Mouse (Mus musculus) CH12.LX (cell line): Measurements from ENCODE around the gene Tmem231. TPM values are rescaled to one million over a fixed set of nuclear protein-coding genes. Genes with fewer than 3 reads are reported as not detected.

Source experiments
- DNase-seq: peaks from one replicate; pipeline ENCODE4 v3.0.0-alpha.2; 2013; ENCODE audit errors: extremely low read depth
- H3K27ac ChIP-seq: 2 replicates; pipeline ENCODE4 v1.5.1; 2012; ENCODE audit warnings: low read depth, mild to moderate bottlenecking, control low read depth, moderate library complexity; ENCODE audit not compliant: insufficient read depth
- H3K27me3 ChIP-seq: replicated peaks from 2 replicates; pipeline ENCODE3; 2012; ENCODE audit warnings: inconsistent platforms
- H3K36me3 ChIP-seq, 2 experiments: replicated peaks in 1 of 2; 2 replicates each; pipeline versions ENCODE3 to v1.6.1; 2012; ENCODE audit warnings: inconsistent platforms in 1 of 2, low read length in 1 of 2, mild to moderate bottlenecking in 1 of 2, mixed read lengths in 1 of 2, moderate library complexity in 1 of 2; ENCODE audit not compliant: control insufficient read depth in 1 of 2, insufficient read depth in 1 of 2
- H3K4me1 ChIP-seq, 2 experiments: 2 replicates each; pipeline ENCODE4 v1.6.1; 2012; ENCODE audit warnings: inconsistent platforms in 1 of 2, moderate library complexity in 1 of 2; ENCODE audit not compliant: insufficient read depth in 2 of 2, control insufficient read depth in 1 of 2
- H3K4me2 ChIP-seq: 2 replicates; pipeline ENCODE4 v1.6.1; 2012; ENCODE audit warnings: low read depth, mild to moderate bottlenecking, control low read depth; ENCODE audit not compliant: poor library complexity, insufficient read depth, severe bottlenecking
- H3K4me3 ChIP-seq, 3 experiments: fragments of 150-350 bp in 1 of 3; sonication (generic) in 1 of 3; replicated peaks in 1 of 3; 2 replicates each; pipeline versions ENCODE3 to v1.5.1; 2011 to 2012; ENCODE audit warnings: low read depth in 2 of 3, low read length in 2 of 3, mild to moderate bottlenecking in 2 of 3, moderate library complexity in 2 of 3, control low read depth in 1 of 3, improper control_type of control experiment in 1 of 3, inconsistent platforms in 1 of 3, mixed read lengths in 1 of 3; ENCODE audit not compliant: poor library complexity in 1 of 3
- H3K79me2 ChIP-seq: replicated peaks from 2 replicates; pipeline ENCODE4 v1.6.1; 2012; ENCODE audit warnings: mild to moderate bottlenecking, moderate library complexity; ENCODE audit not compliant: control insufficient read depth, poor library complexity, insufficient read depth, severe bottlenecking; ENCODE audit errors: extremely low read depth
- H3K9ac ChIP-seq: 2 replicates; pipeline ENCODE4 v1.6.1; 2012; ENCODE audit warnings: low read depth, mild to moderate bottlenecking, control low read depth, moderate library complexity; ENCODE audit not compliant: insufficient read depth
- H3K9me3 ChIP-seq: replicated peaks from 2 replicates; pipeline ENCODE3; 2012; ENCODE audit warnings: low read length, inconsistent platforms, mixed read lengths
- ELF1 ChIP-seq: IDR thresholded peaks from 2 replicates; pipeline ENCODE4 v1.6.1; 2014; ENCODE audit warnings: low read depth, mild to moderate bottlenecking, inconsistent platforms, low read length, improper control_type of control experiment
- EP300 ChIP-seq: IDR thresholded peaks from 2 replicates; pipeline ENCODE4 v1.6.1; 2011; ENCODE audit warnings: low read length, improper control_type of control experiment
- ETS1 ChIP-seq: conservative IDR thresholded peaks from 2 replicates; pipeline ENCODE4 v1.6.1; 2012; ENCODE audit warnings: low read depth, mild to moderate bottlenecking, inconsistent platforms, low read length, improper control_type of control experiment, moderate library complexity
- GABPA ChIP-seq: IDR thresholded peaks from 2 replicates; pipeline ENCODE4 v1.6.1; 2012; ENCODE audit warnings: low read depth, low read length, improper control_type of control experiment, inconsistent platforms; ENCODE audit not compliant: insufficient replicate concordance
- HCFC1 ChIP-seq: IDR thresholded peaks from 2 replicates; pipeline ENCODE4 v1.6.1; 2012; ENCODE audit warnings: low read depth, mild to moderate bottlenecking, inconsistent platforms, low read length, improper control_type of control experiment
- JUND ChIP-seq: conservative IDR thresholded peaks from 2 replicates; pipeline ENCODE4 v1.6.1; 2011; ENCODE audit warnings: low read depth, low read length, improper control_type of control experiment
- KAT2A ChIP-seq: IDR thresholded peaks from 2 replicates; pipeline ENCODE4 v1.6.1; 2012; ENCODE audit warnings: low read length, improper control_type of control experiment, inconsistent platforms; ENCODE audit not compliant: insufficient replicate concordance
- MAFK ChIP-seq: IDR thresholded peaks from 2 replicates; pipeline ENCODE4 v1.6.1; 2011; ENCODE audit warnings: low read length, improper control_type of control experiment; ENCODE audit not compliant: insufficient replicate concordance
- NRF1 ChIP-seq: IDR thresholded peaks from 2 replicates; pipeline ENCODE4 v1.6.1; 2014; ENCODE audit warnings: low read depth, mild to moderate bottlenecking, inconsistent platforms, low read length, improper control_type of control experiment, moderate library complexity
- POLR2A ChIP-seq: IDR thresholded peaks from 2 replicates; pipeline ENCODE4 v1.6.1; 2011; ENCODE audit warnings: low read depth, mild to moderate bottlenecking, improper control_type of control experiment, low read length
- RAD21 ChIP-seq: IDR thresholded peaks from 2 replicates; pipeline ENCODE4 v1.6.1; 2011; ENCODE audit warnings: low read depth, mild to moderate bottlenecking, low read length, improper control_type of control experiment, moderate library complexity
- SMC3 ChIP-seq: IDR thresholded peaks from 2 replicates; pipeline ENCODE4 v1.6.1; 2011; ENCODE audit warnings: low read depth, low read length, improper control_type of control experiment
- TBP ChIP-seq: conservative IDR thresholded peaks from 2 replicates; pipeline ENCODE4 v1.6.1; 2011; ENCODE audit warnings: low read depth, low read length, improper control_type of control experiment
- TCF12 ChIP-seq: IDR thresholded peaks from 2 replicates; pipeline ENCODE4 v1.6.1; 2014; ENCODE audit warnings: low read depth, mild to moderate bottlenecking, inconsistent platforms, low read length, improper control_type of control experiment
- UBTF ChIP-seq: IDR thresholded peaks from 2 replicates; pipeline ENCODE4 v1.6.1; 2012; ENCODE audit warnings: low read depth, mild to moderate bottlenecking, inconsistent platforms, low read length, improper control_type of control experiment, moderate library complexity
- USF2 ChIP-seq: conservative IDR thresholded peaks from 2 replicates; pipeline ENCODE4 v1.6.1; 2011; ENCODE audit warnings: low read depth, low read length, improper control_type of control experiment
- ZKSCAN1 ChIP-seq: IDR thresholded peaks from 2 replicates; pipeline ENCODE4 v1.6.1; 2012; ENCODE audit warnings: low read depth, inconsistent platforms, low read length, improper control_type of control experiment, borderline replicate concordance
- dilution Hi-C: fragments of 300-500 bp; cut with MboI; formaldehyde crosslinking; loops from 2 replicates; pipeline ENCODE4 v1.14.3; 2020; ENCODE audit warnings: low sequenced_read_pairs; ENCODE audit not compliant: extremely low pct_unique_long_range_greater_than_20kb, extremely low pct_ligation_motif_present
- in situ Hi-C: fragments of 300-500 bp; cut with MboI; formaldehyde crosslinking; loops from 3 replicates; pipeline ENCODE4 v1.14.3; 2019; ENCODE audit warnings: low sequenced_read_pairs, low pct_ligation_motif_present, low pct_unique_long_range_greater_than_20kb, mixed read lengths
- polyA plus RNA-seq: library from polyadenylated mRNA; unstranded; fragments of >175 nt; gene quantifications from 2 replicates; pipeline ENCODE4 v1.2.1, GENCODE M21; 2012; ENCODE audit warnings: low read depth; ENCODE audit not compliant: insufficient read length
- total RNA-seq, 2 experiments: library from RNA; depleted of rRNA; stranded (reverse); fragments of 300-350 nt in 1 of 2; fragments of >200 nt in 1 of 2; gene quantifications; 2 replicates each; pipeline ENCODE4 v1.2.3; 2012 to 2014

Tmem231 gene
- total and polyA plus RNA-seq, 3 experiments: 3.5 to 4.3 (median 3.6) TPM

- TF ChIP-seq JUND (no peak), USF2 (no peak), ELF1 (no peak), GABPA (no peak), TBP (no peak), EP300 (no peak), MAFK (no peak), HCFC1 (no peak), UBTF (no peak), NRF1 (no peak), RAD21 (no peak)
- H3K4me2 ChIP-seq: no peak overlapping the region
- H3K4me3 ChIP-seq: no peak overlapping the region
- in situ Hi-C loops: no loop called here
- peaks cover 0 to 6% of the 10 kb centered on the region in 2 experiments; a peak in 2 of 4 replicates for H3K4me1 ChIP-seq
- peaks cover 26% of the 10 kb centered on the region for H3K9me3 ChIP-seq
- H3K27me3 ChIP-seq: no peaks in the 10 kb centered on the region
- dilution Hi-C loops: no loop called here
- no peak overlapping the region for H3K27ac ChIP-seq
- DNase-seq: no peak
- H3K36me3 ChIP-seq: peaks cover 50 to 77% of the 10 kb centered on the region in 2 experiments
- no peak overlapping the region for H3K9ac ChIP-seq
- H3K79me2 ChIP-seq: no peaks in the 10 kb centered on the region
Measured at GRCm38 (mm10) chr8:111974138-111974537, 40.5 kb upstream of the Tmem231 start.

- Histone ChIP-seq H3K4me3 (no peak overlapping the region), H3K9me3 (peaks cover 6% of the 10 kb centered on the region), H3K27ac (no peak overlapping the region), H3K27me3 (no peaks in the 10 kb centered on the region), H3K36me3 (peaks cover 28 to 65% of the 10 kb centered on the region in 2 experiments), H3K9ac (no peak overlapping the region), H3K4me2 (no peak overlapping the region), H3K79me2 (no peaks in the 10 kb centered on the region), H3K4me1 (peaks cover 3 to 14% of the 10 kb centered on the region in 2 experiments; a peak in 2 of 4 replicates)
- dilution Hi-C loops: no loop called here
- DNase-seq: no peak
- TF ChIP-seq SMC3: no peak
- TF ChIP-seq POLR2A: no peak
- no peak for TF ChIP-seq ZKSCAN1
- no peak for TF ChIP-seq ELF1
- no peak for TF ChIP-seq TCF12
- TF ChIP-seq KAT2A: no peak
- TF ChIP-seq ETS1: no peak
- in situ Hi-C loops: no loop called here
Measured at GRCm38 (mm10) chr8:111968991-111969390, 35.3 kb upstream of the Tmem231 start.
